Mouse (Mus musculus) adipocyte (in vitro differentiated cells): ENCODE results near the gene Ppp2ca.
"Not testable (repeated sequence)": the region's sequence is repeated elsewhere in the genome, so short reads cannot be mapped to it uniquely, and the experiment has no call there.

ENCODE experiments used
- DNase-seq: peaks from one replicate; pipeline ENCODE4 v3.0.0-alpha.2; 2016; ENCODE audit warnings: low spot score

The Ppp2ca gene

GRCm38 (mm10) chr11:52130451-52131068 lies 32.1 kb downstream of the Ppp2ca start:
- no peak for DNase-seq

- DNase-seq = peak; percentile 62
These were observed 45.2 kb downstream of the Ppp2ca start for GRCm38 (mm10) chr11:52143675-52144074.

DNA sequence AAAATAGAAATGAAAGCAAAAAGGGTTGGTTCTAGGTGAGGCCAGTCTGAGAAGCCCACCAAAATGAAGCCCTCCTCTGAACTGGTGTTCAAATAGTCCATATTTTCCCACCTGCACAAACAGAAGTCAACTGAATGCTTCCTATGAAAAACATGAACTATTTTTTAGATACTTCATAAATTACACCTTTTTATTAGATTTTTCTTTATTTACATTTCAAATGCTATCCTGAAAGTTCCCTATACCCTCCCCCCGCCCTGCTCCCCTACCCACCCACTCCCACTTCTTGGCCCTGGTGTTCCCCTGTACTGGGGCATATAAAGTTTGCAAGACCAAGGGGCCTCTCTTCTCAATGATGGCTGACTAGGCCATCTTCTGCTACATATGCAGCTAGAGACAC lies 46.9 kb downstream of the Ppp2ca start, which contains the start of gene Olfr1373:
Gene Olfr1373 (minus strand): TSS at position 101 of the 400 bp plus-strand sequence.
- DNase-seq = not testable (repeated sequence)

GRCm38 (mm10) chr11:52163926-52164325 lies 65.4 kb downstream of the Ppp2ca start:
- DNase-seq = no peak

DNA sequence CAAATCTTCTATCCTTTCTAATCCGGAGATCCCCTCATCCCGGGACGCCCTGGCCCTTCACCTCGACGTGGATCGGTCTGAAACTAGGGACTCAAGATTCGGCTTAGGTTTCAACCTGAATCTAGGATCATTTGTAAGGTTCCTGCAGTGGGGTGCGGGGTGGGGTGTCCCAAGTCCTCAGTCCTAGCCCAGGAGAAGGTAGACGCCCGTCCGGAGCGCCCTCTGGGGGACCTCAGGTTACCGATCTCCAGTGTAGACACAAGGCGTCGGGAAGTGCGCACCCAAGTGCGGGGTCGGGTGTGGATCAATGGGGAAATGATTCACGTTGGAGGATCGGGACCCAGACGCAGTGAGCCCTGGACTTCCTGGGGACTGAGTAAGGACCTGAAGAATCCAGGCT lies 68.6 kb downstream of the Ppp2ca start:
- DNase-seq = no peak

GRCm38 (mm10) chr11:52167901-52168302 lies 69.4 kb downstream of the Ppp2ca start:
- not testable (repeated sequence) for DNase-seq

- DNase-seq = no peak
These were observed 70.0 kb downstream of the Ppp2ca start for GRCm38 (mm10) chr11:52168461-52168860.
